Mouse (Mus musculus): Measurements from ENCODE around the gene Furin.

GRCm38 (mm10) chr7:80386235-80386930 is 18.9 kb downstream of the Furin start:
- TF ChIP-seq CTCF (conservative IDR thresholded peaks at IDR 0.05; ENCODE audit: insufficient read depth, insufficient read length, low read depth, low read length) (peak; percentile 98), POLR2A (IDR thresholded peaks at IDR 0.05; ENCODE audit: low read depth, low read length) (no peak)
